Mouse (Mus musculus): Measurements from ENCODE around the gene Zbtb1. TPM values are rescaled to one million over a fixed set of nuclear protein-coding genes. Genes with fewer than 3 reads are reported as not detected.

The Zbtb1 gene
- polyA plus RNA-seq, 1 experiment from 2014 or later: 11.1 TPM

- Histone ChIP-seq H3K4me3 (no peak overlapping the region), H3K27ac (no peak overlapping the region)
- 69% methylated on average over 6 of the region's 6 CpGs for WGBS
Observed at GRCm38 (mm10) chr12:76373991-76374390, 3.9 kb downstream of the Zbtb1 start.

GRCm38 (mm10) chr12:76374911-76375310 is 4.8 kb downstream of the Zbtb1 start:
- H3K4me1 ChIP-seq: peaks cover 33% of the 10 kb centered on the region
- no peak for DNase-seq (ENCODE audit: low spot score)
- 68% methylated on average over 4 of the region's 4 CpGs for whole genome bisulfite sequencing
- no peaks in the 10 kb centered on the region for H3K27me3 ChIP-seq (ENCODE audit: low read depth, poor library complexity, severe bottlenecking)
- no peaks in the 10 kb centered on the region for H3K9me3 ChIP-seq (replicated peaks)
- no peak overlapping the region for H3K27ac ChIP-seq
- peaks cover 3% of the 10 kb centered on the region; the same call in 1 of the 2 replicates for H3K36me3 ChIP-seq
- no peak overlapping the region for H3K4me3 ChIP-seq

More at GRCm38 (mm10) chr12:76373991-76374390, 3.9 kb downstream of the Zbtb1 start:
- no peak for DNase-seq (ENCODE audit: low spot score)
- Histone ChIP-seq H3K4me1 (peaks cover 33% of the 10 kb centered on the region), H3K9me3 (replicated peaks) (no peaks in the 10 kb centered on the region), H3K27me3 (ENCODE audit: low read depth, poor library complexity, severe bottlenecking) (no peaks in the 10 kb centered on the region), H3K36me3 (no peaks in the 10 kb centered on the region)

- peaks cover 9% of the 10 kb centered on the region for H3K36me3 ChIP-seq
- 90% methylated on average over 3 of the region's 3 CpGs for WGBS
- H3K4me1 ChIP-seq: peaks cover 33% of the 10 kb centered on the region
- no peaks in the 10 kb centered on the region for H3K9me3 ChIP-seq (replicated peaks)
- no peaks in the 10 kb centered on the region for H3K27me3 ChIP-seq (ENCODE audit: low read depth, poor library complexity, severe bottlenecking)
- no peak for DNase-seq (ENCODE audit: low spot score)
- no peak overlapping the region for H3K27ac ChIP-seq
- H3K4me3 ChIP-seq: no peak overlapping the region
Observed at GRCm38 (mm10) chr12:76375506-76375905, 5.4 kb downstream of the Zbtb1 start.

GRCm38 (mm10) chr12:76376649-76377048 is 6.6 kb downstream of the Zbtb1 start:
- no peak overlapping the region for H3K27ac ChIP-seq
- H3K4me1 ChIP-seq: peaks cover 30% of the 10 kb centered on the region
- no peak overlapping the region for H3K4me3 ChIP-seq
- no peak for DNase-seq (ENCODE audit: low spot score)
- H3K36me3 ChIP-seq: peaks cover 19% of the 10 kb centered on the region
- 54% methylated on average over 7 of the region's 7 CpGs for WGBS
- no peaks in the 10 kb centered on the region for H3K27me3 ChIP-seq (ENCODE audit: low read depth, poor library complexity, severe bottlenecking)
- H3K9me3 ChIP-seq (replicated peaks): no peaks in the 10 kb centered on the region

- peaks cover 26% of the 10 kb centered on the region for H3K4me1 ChIP-seq
Observed at GRCm38 (mm10) chr12:76377059-76377458, 7.0 kb downstream of the Zbtb1 start.

GRCm38 (mm10) chr12:76377726-76378125 is 7.7 kb downstream of the Zbtb1 start:
- H3K27me3 ChIP-seq (ENCODE audit: low read depth, poor library complexity, severe bottlenecking): no peaks in the 10 kb centered on the region
- 90% methylated on average over 3 of the region's 3 CpGs for WGBS

More at GRCm38 (mm10) chr12:76377059-76377458, 7.0 kb downstream of the Zbtb1 start:
- Histone ChIP-seq H3K27me3 (ENCODE audit: low read depth, poor library complexity, severe bottlenecking) (no peaks in the 10 kb centered on the region), H3K36me3 (peaks cover 21% of the 10 kb centered on the region), H3K9me3 (replicated peaks) (no peaks in the 10 kb centered on the region), H3K27ac (no peak overlapping the region), H3K4me3 (no peak overlapping the region)
- WGBS: 94% methylated on average over 6 of the region's 6 CpGs
- no peak for DNase-seq (ENCODE audit: low spot score)

GRCm38 (mm10) chr12:76378556-76378955 is 8.5 kb downstream of the Zbtb1 start:
- DNase-seq (ENCODE audit: low spot score): no peak
- 90% methylated on average over 5 of the region's 5 CpGs for WGBS
- Histone ChIP-seq H3K27me3 (ENCODE audit: low read depth, poor library complexity, severe bottlenecking) (no peaks in the 10 kb centered on the region), H3K4me1 (peaks cover 16% of the 10 kb centered on the region), H3K36me3 (peaks cover 30% of the 10 kb centered on the region), H3K27ac (no peak overlapping the region), H3K9me3 (replicated peaks) (no peaks in the 10 kb centered on the region), H3K4me3 (no peak overlapping the region)

More at GRCm38 (mm10) chr12:76377726-76378125, 7.7 kb downstream of the Zbtb1 start:
- H3K4me1 ChIP-seq: peaks cover 20% of the 10 kb centered on the region
- no peak for DNase-seq (ENCODE audit: low spot score)
- peaks cover 21% of the 10 kb centered on the region for H3K36me3 ChIP-seq
- H3K9me3 ChIP-seq (replicated peaks): no peaks in the 10 kb centered on the region
- no peak overlapping the region for H3K4me3 ChIP-seq
- H3K27ac ChIP-seq: no peak overlapping the region

GRCm38 (mm10) chr12:76380151-76380550 is 10.1 kb downstream of the Zbtb1 start:
- 89% methylated on average over 7 of the region's 7 CpGs for WGBS
- Histone ChIP-seq H3K4me1 (peaks cover 6% of the 10 kb centered on the region; the same call in 1 of the 2 replicates), H3K36me3 (peaks cover 45% of the 10 kb centered on the region), H3K4me3 (no peak overlapping the region), H3K27me3 (ENCODE audit: low read depth, poor library complexity, severe bottlenecking) (no peaks in the 10 kb centered on the region), H3K27ac (no peak overlapping the region), H3K9me3 (replicated peaks) (no peaks in the 10 kb centered on the region)
- DNase-seq (ENCODE audit: low spot score): no peak

- DNase-seq (ENCODE audit: low spot score): no peak
- peaks cover 81% of the 10 kb centered on the region for H3K36me3 ChIP-seq
- H3K9me3 ChIP-seq (replicated peaks): no peaks in the 10 kb centered on the region
- no peak overlapping the region for H3K27ac ChIP-seq
- no peaks in the 10 kb centered on the region for H3K27me3 ChIP-seq (ENCODE audit: low read depth, poor library complexity, severe bottlenecking)
- no peak overlapping the region for H3K4me3 ChIP-seq
- H3K4me1 ChIP-seq: no peaks in the 10 kb centered on the region
- 91% methylated on average over 8 of the region's 8 CpGs for WGBS
Observed at GRCm38 (mm10) chr12:76385342-76385741, 15.3 kb downstream of the Zbtb1 start.

- H3K36me3 ChIP-seq: peaks cover 67% of the 10 kb centered on the region
- H3K27me3 ChIP-seq (ENCODE audit: low read depth, poor library complexity, severe bottlenecking): no peaks in the 10 kb centered on the region
- H3K9me3 ChIP-seq (replicated peaks): no peaks in the 10 kb centered on the region
- H3K4me3 ChIP-seq: no peak overlapping the region
- H3K27ac ChIP-seq: no peak overlapping the region
- WGBS: 95% methylated on average over 11 of the region's 11 CpGs
- DNase-seq (ENCODE audit: low spot score): no peak
- no peaks in the 10 kb centered on the region for H3K4me1 ChIP-seq
Observed at GRCm38 (mm10) chr12:76388794-76389193, 18.7 kb downstream of the Zbtb1 start.

GRCm38 (mm10) chr12:76391595-76392271 is 21.7 kb downstream of the Zbtb1 start:
- H3K4me3 ChIP-seq: no peak overlapping the region
- H3K27ac ChIP-seq: no peak overlapping the region
- H3K9me3 ChIP-seq (replicated peaks): no peaks in the 10 kb centered on the region
- DNase-seq (ENCODE audit: low spot score): no peak
- peaks cover 37% of the 10 kb centered on the region for H3K36me3 ChIP-seq
- no peaks in the 10 kb centered on the region for H3K4me1 ChIP-seq
- WGBS: 83% methylated on average over 3 of the region's 3 CpGs
- no peaks in the 10 kb centered on the region for H3K27me3 ChIP-seq (ENCODE audit: low read depth, poor library complexity, severe bottlenecking)

GRCm38 (mm10) chr12:76392979-76393378 is 22.9 kb downstream of the Zbtb1 start:
- Histone ChIP-seq H3K9me3 (replicated peaks) (no peaks in the 10 kb centered on the region), H3K4me1 (no peaks in the 10 kb centered on the region), H3K27me3 (ENCODE audit: low read depth, poor library complexity, severe bottlenecking) (no peaks in the 10 kb centered on the region), H3K4me3 (no peak overlapping the region), H3K36me3 (peaks cover 30% of the 10 kb centered on the region), H3K27ac (no peak overlapping the region)
- WGBS: 82% methylated on average over 5 of the region's 5 CpGs
- DNase-seq (ENCODE audit: low spot score): no peak

- Histone ChIP-seq H3K27me3 (ENCODE audit: low read depth, poor library complexity, severe bottlenecking) (peaks cover 8% of the 10 kb centered on the region), H3K4me3 (no peak overlapping the region), H3K27ac (no peak overlapping the region), H3K9me3 (replicated peaks) (no peaks in the 10 kb centered on the region), H3K36me3 (0 out of 2 replicates have a peak, but pooled peaks cover under 1% of the 10 kb centered on the region), H3K4me1 (no peaks in the 10 kb centered on the region)
- 82% methylated on average over 5 of the region's 5 CpGs for WGBS
- no peak for DNase-seq (ENCODE audit: low spot score)
Observed at GRCm38 (mm10) chr12:76397281-76397680, 27.2 kb downstream of the Zbtb1 start.
